Mouse (Mus musculus) testis, adult 2 months (tissue): Measurements from ENCODE around the gene Kif20b.

Experiments used
- CTCF ChIP-seq: fragments of 200-500 bp; IDR thresholded peaks from 2 replicates; pipeline ENCODE4 v1.5.1; 2012; ENCODE audit warnings: low read depth, mild to moderate bottlenecking, inconsistent platforms, low read length, moderate library complexity; ENCODE audit not compliant: control insufficient read depth, insufficient read depth, insufficient replicate concordance
- POLR2A ChIP-seq: fragments of 200-500 bp; IDR thresholded peaks from 2 replicates; pipeline ENCODE4 v1.6.1; 2012; ENCODE audit warnings: low read depth, mild to moderate bottlenecking, inconsistent platforms, low read length, moderate library complexity; ENCODE audit not compliant: control insufficient read depth

GRCm38 (mm10) chr19:34898941-34899340, 23.2 kb upstream of the Kif20b start:
- TF ChIP-seq CTCF (no peak), POLR2A (no peak)
